Mouse (Mus musculus) megakaryocyte, adult 5-6 weeks (primary cell): ENCODE data around the gene Ccser1. TPM values are rescaled to one million over a fixed set of nuclear protein-coding genes. Genes with fewer than 3 reads are reported as not detected.

Experiments used
- ATAC-seq: 2 replicates; pipeline ENCODE4 v1.8.0; 2016; ENCODE audit warnings: mild to moderate bottlenecking, inconsistent platforms; ENCODE audit not compliant: poor library complexity, severe bottlenecking
- total RNA-seq, 2 experiments: library from RNA; stranded (forward) in 1 of 2; stranded (reverse) in 1 of 2; fragments of 153-499, 151-499 nt in 1 of 2; fragments of 221-1000, 200-1000 nt in 1 of 2; gene quantifications; 2 replicates each; pipeline versions ENCODE4 v1.2.3 to v1.2.4; 2015 to 2017

Gene Ccser1
- total RNA-seq, 2 experiments from 2014 or later, result not detected

DNA sequence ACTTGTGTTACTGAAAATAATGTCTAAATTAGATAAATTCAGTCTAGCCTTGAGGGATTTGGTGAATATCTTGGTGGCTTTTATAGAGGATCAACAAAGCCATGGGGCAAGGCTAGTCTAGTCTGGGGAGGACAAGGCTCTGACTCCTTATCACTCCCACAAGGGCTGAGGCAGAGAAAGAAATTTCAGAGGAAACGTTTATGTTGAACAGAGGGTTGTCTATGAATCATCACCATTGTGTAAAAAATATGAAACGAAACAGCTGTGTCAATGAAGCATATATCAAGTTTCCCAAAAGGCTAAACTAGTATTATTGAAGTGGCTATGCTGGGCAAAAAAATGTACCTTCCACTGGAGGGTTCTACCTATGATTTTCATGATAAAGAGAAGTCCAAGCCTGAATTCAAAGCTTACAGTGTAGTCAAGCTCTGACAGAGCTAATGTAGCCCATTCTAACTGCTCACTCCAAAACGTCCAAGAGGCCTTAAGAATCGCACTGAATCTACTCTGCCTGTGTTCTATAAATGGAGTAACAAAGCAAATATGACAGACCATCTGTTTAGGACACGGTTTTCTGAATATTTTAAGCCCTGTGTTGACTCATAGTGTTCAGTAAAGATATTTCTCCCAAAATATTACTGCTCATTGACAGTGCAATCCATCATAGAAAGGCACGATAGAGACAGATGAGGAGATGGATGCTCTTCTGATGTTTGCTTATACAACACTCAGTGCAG is 1121.6 kb downstream of the Ccser1 start:
- ATAC-seq, result no peak

GRCm38 (mm10) chr6:62318627-62319026 is 1138.5 kb downstream of the Ccser1 start:
- ATAC-seq, result no peak

DNA sequence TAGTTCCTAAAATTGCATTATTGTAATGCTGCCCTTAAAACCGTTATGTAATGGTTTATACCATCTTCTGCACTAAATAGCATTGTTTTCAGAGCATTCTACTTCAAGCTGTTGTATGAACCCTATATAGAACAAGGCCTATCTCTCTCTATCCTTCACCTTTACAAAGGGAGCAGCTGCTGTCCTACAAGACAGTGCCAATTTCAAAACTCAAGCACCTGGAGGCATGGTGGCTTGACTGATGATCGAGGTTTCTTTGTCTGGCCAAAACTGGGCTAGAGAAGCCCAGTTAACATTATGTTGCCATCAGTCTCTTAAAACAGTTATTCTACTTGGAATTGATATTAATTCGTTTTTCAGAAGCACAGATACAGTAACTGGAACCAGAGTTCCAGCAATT is 1160.2 kb downstream of the Ccser1 start:
- ATAC-seq, result no peak

DNA sequence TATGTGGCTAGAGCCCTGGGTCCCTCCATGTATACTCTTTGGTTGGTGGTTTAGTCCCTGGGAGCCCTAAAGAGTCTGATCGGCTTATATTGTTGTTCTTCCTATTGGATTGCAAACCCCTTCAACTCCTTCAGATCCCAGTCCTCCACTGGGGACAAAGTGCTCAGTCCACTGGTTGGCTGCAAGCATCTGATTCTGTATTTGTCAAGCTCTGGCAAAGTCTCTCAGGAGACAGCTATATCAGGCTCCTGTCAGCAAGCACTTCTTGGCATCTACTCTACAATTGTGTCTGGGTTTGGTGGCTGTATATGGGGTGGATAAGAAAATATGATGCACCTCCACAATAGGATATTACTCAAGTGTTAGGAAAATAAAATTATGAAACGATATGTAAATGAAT is 1187.7 kb downstream of the Ccser1 start:
- no peak for ATAC-seq
